Mouse (Mus musculus) MEL (cell line): ENCODE data around the gene Etv5. TPM values are rescaled to one million over a fixed set of nuclear protein-coding genes. Genes with fewer than 3 reads are reported as not detected.

Source experiments
- DNase-seq: peaks from one replicate; pipeline ENCODE4 v3.0.0; 2011; ENCODE audit warnings: low read depth, low spot score
- H3K27ac ChIP-seq: 2 replicates; pipeline ENCODE4 v1.5.1; 2012; ENCODE audit warnings: low read depth, mild to moderate bottlenecking, control low read depth, low read length, moderate library complexity; ENCODE audit not compliant: control insufficient read depth
- H3K27me3 ChIP-seq, 2 experiments: fragments of 150-350 bp in 1 of 2; sonication (generic) in 1 of 2; 2 replicates each; pipeline ENCODE4 v1.6.1; 2012; ENCODE audit warnings: low read length in 2 of 2, mild to moderate bottlenecking in 2 of 2, improper control_type of control experiment in 1 of 2, moderate library complexity in 1 of 2; ENCODE audit not compliant: insufficient read depth in 2 of 2, control insufficient read depth in 1 of 2
- H3K36me3 ChIP-seq, 2 experiments: 2 replicates each; pipeline ENCODE4 v1.6.1; 2012 to 2014; ENCODE audit warnings: low read length in 2 of 2, improper control_type of control experiment in 1 of 2, inconsistent platforms in 1 of 2, mild to moderate bottlenecking in 1 of 2; ENCODE audit not compliant: insufficient read depth in 2 of 2, control insufficient read depth in 1 of 2
- H3K4me1 ChIP-seq, 2 experiments: fragments of 150-350 bp in 1 of 2; sonication (generic) in 1 of 2; 2 replicates each; pipeline ENCODE4 v1.6.1; 2012; ENCODE audit warnings: low read length in 2 of 2, improper control_type of control experiment in 1 of 2, mild to moderate bottlenecking in 1 of 2; ENCODE audit not compliant: insufficient read depth in 2 of 2, control insufficient read depth in 1 of 2
- H3K4me3 ChIP-seq, 2 experiments: fragments of 150-350 bp in 1 of 2; sonication (generic) in 1 of 2; 2 replicates each; pipeline ENCODE4 v1.5.1; 2012; ENCODE audit warnings: low read depth in 2 of 2, low read length in 2 of 2, mild to moderate bottlenecking in 2 of 2, moderate library complexity in 2 of 2, control low read depth in 1 of 2, improper control_type of control experiment in 1 of 2; ENCODE audit not compliant: control insufficient read depth in 1 of 2, insufficient read depth in 1 of 2
- H3K79me2 ChIP-seq: 2 replicates; pipeline ENCODE4 v1.6.1; 2012; ENCODE audit warnings: mild to moderate bottlenecking, low read length, moderate library complexity; ENCODE audit not compliant: control insufficient read depth, poor library complexity, insufficient read depth
- H3K9ac ChIP-seq: 2 replicates; pipeline ENCODE4 v1.6.1; 2012; ENCODE audit warnings: low read depth, mild to moderate bottlenecking, control low read depth, low read length, moderate library complexity; ENCODE audit not compliant: control insufficient read depth, poor library complexity, severe bottlenecking
- H3K9me3 ChIP-seq: fragments of 150-350 bp; sonication (generic); replicated peaks from 2 replicates; pipeline ENCODE4 v1.6.1; 2012; ENCODE audit warnings: mild to moderate bottlenecking, low read length, improper control_type of control experiment, moderate library complexity; ENCODE audit not compliant: insufficient read depth
- CHD2 ChIP-seq: IDR thresholded peaks from 2 replicates; pipeline ENCODE4 v1.6.1; 2011; ENCODE audit warnings: low read length, improper control_type of control experiment
- E2F4 ChIP-seq: IDR thresholded peaks from 2 replicates; pipeline ENCODE4 v1.6.1; 2011; ENCODE audit warnings: low read depth, low read length, improper control_type of control experiment, borderline replicate concordance
- ELF1 ChIP-seq: IDR thresholded peaks from 2 replicates; pipeline ENCODE4 v1.6.1; 2014; ENCODE audit warnings: low read depth, mild to moderate bottlenecking, inconsistent platforms, low read length, improper control_type of control experiment, moderate library complexity
- EP300 ChIP-seq, 2 experiments: IDR thresholded peaks; 2 replicates each; pipeline ENCODE4 v1.6.1; 2011; ENCODE audit warnings: improper control_type of control experiment in 2 of 2, low read length in 2 of 2, low read depth in 1 of 2, mild to moderate bottlenecking in 1 of 2
- ETS1 ChIP-seq: IDR thresholded peaks from 2 replicates; pipeline ENCODE4 v1.6.1; 2012; ENCODE audit warnings: low read depth, mild to moderate bottlenecking, inconsistent platforms, low read length, improper control_type of control experiment, moderate library complexity
- GABPA ChIP-seq: IDR thresholded peaks from 2 replicates; pipeline ENCODE4 v1.6.1; 2012; ENCODE audit warnings: low read depth, mild to moderate bottlenecking, inconsistent platforms, low read length, improper control_type of control experiment, moderate library complexity
- JUND ChIP-seq: IDR thresholded peaks from 2 replicates; pipeline ENCODE4 v1.6.1; 2011; ENCODE audit warnings: low read depth, mild to moderate bottlenecking, improper control_type of control experiment, low read length
- MEF2A ChIP-seq: IDR thresholded peaks from 2 replicates; pipeline ENCODE4 v1.6.1; 2014; ENCODE audit warnings: low read depth, mild to moderate bottlenecking, inconsistent platforms, low read length, improper control_type of control experiment; ENCODE audit not compliant: poor library complexity, insufficient replicate concordance, severe bottlenecking; ENCODE audit errors: extremely low read depth
- MXI1 ChIP-seq: IDR thresholded peaks from 2 replicates; pipeline ENCODE4 v1.6.1; 2011; ENCODE audit warnings: mild to moderate bottlenecking, low read depth, low read length, improper control_type of control experiment
- MYB ChIP-seq: IDR thresholded peaks from 2 replicates; pipeline ENCODE4 v1.6.1; 2011; ENCODE audit warnings: mild to moderate bottlenecking, low read depth, low read length, improper control_type of control experiment
- MYC ChIP-seq: IDR thresholded peaks from 2 replicates; pipeline ENCODE4 v1.6.1; 2011; ENCODE audit warnings: low read depth, mild to moderate bottlenecking, low read length, improper control_type of control experiment, moderate library complexity
- NELFE ChIP-seq: IDR thresholded peaks from 2 replicates; pipeline ENCODE4 v1.6.1; 2011; ENCODE audit warnings: low read depth, low read length, improper control_type of control experiment
- NRF1 ChIP-seq: IDR thresholded peaks from 2 replicates; pipeline ENCODE4 v1.6.1; 2014; ENCODE audit warnings: low read depth, mild to moderate bottlenecking, inconsistent platforms, low read length, improper control_type of control experiment, moderate library complexity; ENCODE audit not compliant: poor library complexity, insufficient read depth, severe bottlenecking
- POLR2A ChIP-seq, 2 experiments: IDR thresholded peaks; 2 replicates each; pipeline ENCODE4 v1.6.1; 2011 to 2012; ENCODE audit warnings: low read length in 2 of 2, mild to moderate bottlenecking in 2 of 2, control low read depth in 1 of 2, improper control_type of control experiment in 1 of 2, low read depth in 1 of 2, moderate library complexity in 1 of 2; ENCODE audit not compliant: control insufficient read depth in 1 of 2, insufficient read depth in 1 of 2, poor library complexity in 1 of 2
- POLR2AphosphoS5 ChIP-seq: IDR thresholded peaks from 2 replicates; pipeline ENCODE4 v1.6.1; 2012; ENCODE audit warnings: low read depth, borderline replicate concordance, mild to moderate bottlenecking, inconsistent platforms, low read length, moderate library complexity, mixed read lengths
- SIN3A ChIP-seq: IDR thresholded peaks from 2 replicates; pipeline ENCODE4 v1.6.1; 2012; ENCODE audit warnings: low read length, improper control_type of control experiment, inconsistent platforms
- UBTF ChIP-seq: IDR thresholded peaks from 2 replicates; pipeline ENCODE4 v1.6.1; 2012; ENCODE audit warnings: low read depth, mild to moderate bottlenecking, inconsistent platforms, low read length, improper control_type of control experiment, moderate library complexity, borderline replicate concordance; ENCODE audit not compliant: insufficient read depth
- ZC3H11A ChIP-seq: IDR thresholded peaks from 2 replicates; pipeline ENCODE4 v1.6.1; 2012; ENCODE audit warnings: low read depth, mild to moderate bottlenecking, inconsistent platforms, low read length, improper control_type of control experiment
- ZMIZ1 ChIP-seq: IDR thresholded peaks from 2 replicates; pipeline ENCODE4 v1.6.1; 2012; ENCODE audit warnings: low read depth, mild to moderate bottlenecking, inconsistent platforms, low read length, improper control_type of control experiment, moderate library complexity
- ZNF384 ChIP-seq: IDR thresholded peaks from 2 replicates; pipeline ENCODE4 v1.6.1; 2012; ENCODE audit warnings: low read depth, mild to moderate bottlenecking, inconsistent platforms, low read length, improper control_type of control experiment
- polyA plus RNA-seq, 2 experiments: library from polyadenylated mRNA; stranded (reverse) in 1 of 2; unstranded in 1 of 2; fragments of >175 nt in 1 of 2; fragments of >200 nt in 1 of 2; gene quantifications; 2 replicates each; pipeline versions ENCODE4 v1.2.1 to v1.2.4; 2012; ENCODE audit warnings: low replicate concordance in 2 of 2, low read depth in 1 of 2; ENCODE audit not compliant: insufficient read length in 2 of 2, insufficient read depth in 1 of 2, missing spikeins in 1 of 2
- total RNA-seq: library from RNA; depleted of rRNA; stranded (reverse); fragments of 300-350 nt; gene quantifications from 2 replicates; pipeline ENCODE4 v1.2.3, GENCODE M21; 2012; rRNA removed

Etv5 gene
- total and polyA plus RNA-seq, 3 experiments: 8.2 to 18.3 TPM; not detected in 1

GRCm38 (mm10) chr16:22335781-22336180 is 103.7 kb downstream of the Etv5 start:
- TF ChIP-seq EP300 (IDR thresholded peaks at IDR 0.05; ENCODE audit: low read depth in 1 of 2, low read length in 2 of 2) (no peak), MYB (no peak), NRF1 (no peak), UBTF (no peak), NELFE (no peak), GABPA (no peak), POLR2AphosphoS5 (no peak), ZNF384 (no peak), SIN3A (no peak), POLR2A (IDR thresholded peaks at IDR 0.05; ENCODE audit: control insufficient read depth in 1 of 2, insufficient read depth in 1 of 2, low read depth in 1 of 2, low read length in 2 of 2, poor library complexity in 1 of 2) (no peak), CHD2 (no peak), JUND (no peak), MYC (no peak), E2F4 (no peak), ZMIZ1 (no peak), ELF1 (no peak), ETS1 (no peak), MEF2A (no peak), ZC3H11A (no peak), MXI1 (no peak)
- no peak overlapping the region for H3K27ac ChIP-seq
- no peaks in the 10 kb centered on the region for H3K9me3 ChIP-seq
- H3K79me2 ChIP-seq: no peaks in the 10 kb centered on the region
- H3K9ac ChIP-seq: no peak overlapping the region
- no peaks in the 10 kb centered on the region for H3K4me1 ChIP-seq
- no peaks in the 10 kb centered on the region for H3K36me3 ChIP-seq
- DNase-seq: no peak
- no peaks in the 10 kb centered on the region; a peak in 1 of 4 replicates for H3K27me3 ChIP-seq
- H3K4me3 ChIP-seq: no peak overlapping the region

Other genes starting within 250 kb of the Etv5 start
- 263 and 275 TPM in 2 replicates for gene Tra2b, start 173.7 kb downstream of the Etv5 start, total RNA-seq
- 100 to 1,000 TPM; 154 to 286 TPM for gene Tra2b, start 173.7 kb downstream of the Etv5 start, polyA plus RNA-seq
- not detected in 2 replicates for gene Dgkg, start 217.5 kb upstream of the Etv5 start, total RNA-seq
- gene Dgkg, start 217.5 kb upstream of the Etv5 start, polyA plus RNA-seq: not detected